Mouse (Mus musculus): ENCODE data around the gene Trak2.
"Not testable (repeated sequence)": the region's sequence is repeated elsewhere in the genome, so short reads cannot be mapped to it uniquely, and the experiment has no call there.

The Trak2 gene

GRCm38 (mm10) chr1:58953686-58954434 is 19.4 kb downstream of the Trak2 start:
- no peak for DNase-seq (ENCODE audit: low spot score)

- no peak for DNase-seq (ENCODE audit: low spot score)
These were observed 20.2 kb downstream of the Trak2 start for GRCm38 (mm10) chr1:58952997-58953396.

- DNase-seq (ENCODE audit: low spot score): no peak
These were observed 20.7 kb downstream of the Trak2 start for GRCm38 (mm10) chr1:58952526-58952925.

GRCm38 (mm10) chr1:58951841-58952240 is 21.4 kb downstream of the Trak2 start:
- no peak for DNase-seq (ENCODE audit: low spot score)

- DNase-seq (ENCODE audit: low spot score): peak; percentile 73
These were observed 22.2 kb downstream of the Trak2 start for GRCm38 (mm10) chr1:58950899-58951648.

GRCm38 (mm10) chr1:58949561-58950106 is 23.6 kb downstream of the Trak2 start:
- no peak for DNase-seq (ENCODE audit: low spot score)

- DNase-seq (ENCODE audit: low spot score): no peak
These were observed 26.5 kb downstream of the Trak2 start for GRCm38 (mm10) chr1:58946718-58947117.

GRCm38 (mm10) chr1:58945960-58946670 is 27.1 kb downstream of the Trak2 start:
- no peak for DNase-seq (ENCODE audit: low spot score)

- DNase-seq (ENCODE audit: low spot score): no peak
These were observed 27.7 kb downstream of the Trak2 start for GRCm38 (mm10) chr1:58945523-58945922.

- no peak for DNase-seq (ENCODE audit: low spot score)
These were observed 35.6 kb downstream of the Trak2 start for GRCm38 (mm10) chr1:58937606-58938099.

- no peak for DNase-seq (ENCODE audit: low spot score)
These were observed 36.3 kb downstream of the Trak2 start for GRCm38 (mm10) chr1:58936746-58937605.

GRCm38 (mm10) chr1:58926664-58927063 is 46.6 kb downstream of the Trak2 start:
- DNase-seq (ENCODE audit: low spot score): no peak

GRCm38 (mm10) chr1:58917566-58917965 is 55.7 kb downstream of the Trak2 start:
- DNase-seq (ENCODE audit: low spot score): no peak

GRCm38 (mm10) chr1:58909636-58910272 is 63.5 kb downstream of the Trak2 start:
- no peak for DNase-seq (ENCODE audit: low spot score)

- DNase-seq (ENCODE audit: low spot score): no peak
These were observed 69.5 kb downstream of the Trak2 start for GRCm38 (mm10) chr1:58903681-58904080.

GRCm38 (mm10) chr1:58897561-58897960 is 75.7 kb downstream of the Trak2 start:
- DNase-seq (ENCODE audit: low spot score): peak; percentile 35

- not testable (repeated sequence) for DNase-seq (ENCODE audit: low spot score)
These were observed 80.8 kb downstream of the Trak2 start for GRCm38 (mm10) chr1:58892386-58892785.

- DNase-seq (ENCODE audit: low spot score): not testable (repeated sequence)
These were observed 81.6 kb downstream of the Trak2 start for GRCm38 (mm10) chr1:58891481-58892170.

GRCm38 (mm10) chr1:58890697-58891290 is 82.4 kb downstream of the Trak2 start:
- DNase-seq (ENCODE audit: low spot score): not testable (repeated sequence)

Data from urinary bladder, postnatal 14 days (tissue).